Mouse (Mus musculus) cerebellum, adult 9-11 months (tissue): ENCODE measurements around the gene Setd5.
A peak's percentile ranks its signal among the peaks of the same experiment; 100 is the strongest.

ENCODE experiments used
- DNase-seq: peaks from one replicate; pipeline ENCODE4 v3.0.0; 2022

Gene Setd5

GRCm38 (mm10) chr6:113076686-113077516 is at the start of gene Setd5:
Gene Setd5, plus strand, starts transcription at chr6:113077365.
- peak; percentile 98 for DNase-seq

GRCm38 (mm10) chr6:113027446-113027845 is 49.7 kb upstream of the Setd5 start:
- DNase-seq, result no peak

GRCm38 (mm10) chr6:113029006-113029405 is 48.2 kb upstream of the Setd5 start:
- no peak for DNase-seq

GRCm38 (mm10) chr6:113030553-113030952 is 46.6 kb upstream of the Setd5 start:
- DNase-seq, result no peak

GRCm38 (mm10) chr6:113030970-113031660 is 46.0 kb upstream of the Setd5 start:
- DNase-seq, result peak; percentile 42

- no peak for DNase-seq
Measured at GRCm38 (mm10) chr6:113032121-113032520, 45.0 kb upstream of the Setd5 start.

GRCm38 (mm10) chr6:113033185-113033584 is 44.0 kb upstream of the Setd5 start:
- DNase-seq, result no peak

GRCm38 (mm10) chr6:113034466-113034865 is 42.7 kb upstream of the Setd5 start:
- no peak for DNase-seq

- DNase-seq, result no peak
Measured at GRCm38 (mm10) chr6:113036463-113037175, 40.5 kb upstream of the Setd5 start.

GRCm38 (mm10) chr6:113037946-113038734 is 39.0 kb upstream of the Setd5 start:
- peak; percentile 53 for DNase-seq

GRCm38 (mm10) chr6:113038735-113039058 is 38.5 kb upstream of the Setd5 start:
- no peak for DNase-seq

- DNase-seq, result no peak
Measured at GRCm38 (mm10) chr6:113040319-113040718, 36.8 kb upstream of the Setd5 start.

GRCm38 (mm10) chr6:113041215-113041990 is 35.8 kb upstream of the Setd5 start:
- DNase-seq, result no peak

- DNase-seq, result no peak
Measured at GRCm38 (mm10) chr6:113045575-113045974, 31.6 kb upstream of the Setd5 start.

- DNase-seq, result peak; percentile 97
Measured at GRCm38 (mm10) chr6:113046041-113046975, 30.9 kb upstream of the Setd5 start, which contains the start of gene Thumpd3. Gene Thumpd3, plus strand, starts transcription at chr6:113046225.

- DNase-seq, result peak; percentile 23
Measured at GRCm38 (mm10) chr6:113047016-113047746, 30.0 kb upstream of the Setd5 start.

GRCm38 (mm10) chr6:113048371-113048770 is 28.8 kb upstream of the Setd5 start:
- DNase-seq, result no peak

GRCm38 (mm10) chr6:113049159-113049558 is 28.0 kb upstream of the Setd5 start:
- no peak for DNase-seq

- DNase-seq, result no peak
Measured at GRCm38 (mm10) chr6:113052972-113053371, 24.2 kb upstream of the Setd5 start.

- no peak for DNase-seq
Measured at GRCm38 (mm10) chr6:113054552-113055107, 22.5 kb upstream of the Setd5 start.
